Mouse (Mus musculus) frontal cortex, postnatal 10 days (tissue): ENCODE measurements around the gene Ttc34.
A peak's percentile ranks its signal among the peaks of the same experiment; 100 is the strongest.

ENCODE experiments used
- DNase-seq, 2 experiments: peaks; one replicate each; pipeline ENCODE4 v3.0.0; 2022; ENCODE audit warnings: low spot score in 2 of 2, mixed read lengths in 1 of 2

The Ttc34 gene

GRCm38 (mm10) chr4:154897676-154898465 is 60.6 kb downstream of the Ttc34 start:
- no peak for DNase-seq

- peak; percentile 74 for DNase-seq
Observed at GRCm38 (mm10) chr4:154898506-154899446, 61.5 kb downstream of the Ttc34 start, which contains the start of gene Fam213b. TSS of gene Fam213b (minus strand) at chr4:154899135.

DNA sequence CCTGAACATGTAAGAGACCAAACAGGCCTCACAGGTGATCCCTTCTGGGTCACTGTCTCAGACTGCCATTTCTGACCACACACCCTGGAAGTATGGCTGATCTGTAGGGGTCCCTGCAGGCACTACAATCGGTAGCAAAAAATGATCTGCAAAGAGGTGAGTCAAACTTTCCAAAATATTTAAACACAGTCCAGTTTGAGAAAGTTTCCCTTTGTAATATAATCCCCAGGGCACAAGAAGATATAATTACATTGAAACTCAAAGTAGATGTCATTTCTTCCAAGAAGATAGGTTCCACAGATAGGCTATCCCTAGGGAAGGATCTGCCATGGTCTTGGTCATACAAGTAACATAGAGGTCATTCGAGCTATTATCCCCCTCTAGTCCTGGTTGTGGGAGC is 65.1 kb downstream of the Ttc34 start:
- no peak for DNase-seq

DNA sequence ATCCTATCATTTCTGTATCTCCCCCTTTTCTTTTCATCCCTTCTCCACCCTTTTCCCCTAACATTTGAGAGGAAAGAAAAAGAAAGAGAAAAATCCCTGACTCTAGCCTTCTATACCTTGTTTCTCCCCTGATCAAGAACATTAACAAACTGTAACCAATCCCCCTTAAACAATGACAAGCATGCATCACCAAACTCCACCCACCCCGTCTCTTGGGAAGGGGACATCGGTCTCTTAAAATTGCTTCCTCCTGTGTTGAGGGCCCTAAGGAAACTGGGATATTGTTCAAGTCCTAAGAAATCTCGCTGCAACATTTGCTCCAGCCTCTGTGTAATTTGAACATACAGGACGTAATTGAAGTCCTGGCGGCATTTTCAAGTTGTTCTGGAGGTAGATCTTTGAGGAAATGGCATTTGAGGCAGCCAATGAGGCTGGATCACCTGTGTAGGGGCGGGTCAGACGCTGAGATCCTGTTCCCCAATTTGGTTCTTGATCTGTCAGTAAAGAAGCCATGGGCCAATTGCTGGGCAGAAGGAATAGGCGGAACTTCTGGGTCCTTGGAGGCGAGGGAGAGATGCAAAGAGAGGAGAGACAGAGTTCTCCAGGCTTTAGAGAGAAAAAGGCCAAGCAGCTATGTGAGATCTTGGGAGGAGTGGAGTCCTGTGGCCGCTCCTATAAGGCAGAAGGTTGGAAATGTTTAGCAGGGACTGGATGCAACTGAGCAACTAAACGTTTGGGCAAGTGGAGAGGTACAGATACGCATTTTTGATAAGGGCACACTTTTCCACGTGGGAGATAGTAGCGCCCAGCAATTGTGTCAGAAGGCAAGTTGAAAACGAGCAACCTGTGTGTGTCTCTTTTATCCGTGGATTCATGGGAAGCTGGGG is 67.2 kb downstream of the Ttc34 start:
- peak; percentile 77 to 79 for DNase-seq

- DNase-seq: peak; percentile 35 to 58
Observed at GRCm38 (mm10) chr4:154907833-154908232, 70.6 kb downstream of the Ttc34 start.

GRCm38 (mm10) chr4:154908490-154908889 is 71.2 kb downstream of the Ttc34 start:
- no peak for DNase-seq

- no peak for DNase-seq
Observed at GRCm38 (mm10) chr4:154910606-154911522, 73.6 kb downstream of the Ttc34 start.

- no peak for DNase-seq
Observed at GRCm38 (mm10) chr4:154911644-154912043, 74.4 kb downstream of the Ttc34 start.

DNA sequence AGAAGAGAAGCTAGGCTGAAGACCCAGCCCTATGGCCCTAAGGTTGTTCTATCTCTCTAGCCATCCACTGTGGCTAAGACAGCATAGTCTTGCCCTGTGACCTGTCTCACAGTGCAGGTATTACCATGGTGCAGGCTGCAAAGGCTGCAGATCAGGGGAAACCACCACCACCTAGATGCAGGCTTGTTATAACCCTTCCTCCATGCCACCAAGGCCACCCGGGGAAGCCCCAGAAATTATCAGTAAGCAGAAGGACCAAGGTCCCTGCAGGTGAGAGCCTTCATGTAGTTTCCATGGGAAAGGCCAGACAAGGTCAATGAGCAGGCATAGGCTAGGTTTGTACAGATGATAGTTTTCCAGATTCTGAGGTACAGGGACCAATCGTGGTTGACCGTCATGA is 76.6 kb downstream of the Ttc34 start:
- DNase-seq: no peak

DNA sequence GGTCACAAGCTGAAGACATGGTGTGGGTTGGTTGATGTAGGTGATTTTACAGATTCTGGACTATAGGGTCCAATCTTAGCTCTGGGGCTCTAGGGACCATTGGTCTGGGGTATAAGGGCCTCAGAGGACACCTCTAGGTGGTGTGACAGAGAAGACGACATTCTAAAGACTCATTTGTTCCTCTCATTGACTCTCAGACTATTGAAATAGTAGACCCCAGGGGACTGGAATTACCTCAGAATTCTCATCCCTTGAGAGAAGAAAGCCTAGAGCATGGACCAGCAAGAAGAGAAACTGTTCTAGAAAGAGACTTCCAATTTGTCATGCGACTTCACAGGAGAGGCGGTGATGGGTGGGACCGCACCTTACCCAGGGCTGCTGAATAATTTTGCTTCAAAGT is 77.0 kb downstream of the Ttc34 start:
- no peak for DNase-seq

GRCm38 (mm10) chr4:154914707-154915106 is 77.4 kb downstream of the Ttc34 start:
- no peak for DNase-seq

- DNase-seq: no peak
Observed at GRCm38 (mm10) chr4:154915286-154915685, 78.0 kb downstream of the Ttc34 start.

DNA sequence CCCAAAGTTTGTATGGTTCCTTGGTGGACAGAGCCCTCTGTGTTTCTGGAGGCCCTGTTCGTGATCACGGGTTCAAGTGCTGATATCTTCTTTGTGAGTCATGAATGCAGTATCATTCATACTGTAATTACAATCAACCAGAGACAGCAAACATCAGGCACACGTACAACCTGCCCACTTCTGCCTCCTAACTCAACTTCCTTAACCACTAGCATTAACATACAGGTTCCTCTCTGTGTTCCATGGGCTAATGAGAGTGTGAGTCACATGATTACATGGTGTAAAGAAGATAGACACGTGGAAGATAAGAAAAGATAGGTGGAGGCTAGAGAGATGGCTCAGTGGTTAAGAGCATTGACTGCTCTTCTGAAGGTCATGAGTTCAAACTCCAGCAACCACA is 79.4 kb downstream of the Ttc34 start:
- DNase-seq: no peak
